Mouse (Mus musculus) limb, embryonic 10.5 days (tissue): ENCODE results near the gene Cox5b. TPM values are rescaled to one million over a fixed set of nuclear protein-coding genes. Genes with fewer than 3 reads are reported as not detected.
"Not testable (repeated sequence)": the region's sequence is repeated elsewhere in the genome, so short reads cannot be mapped to it uniquely, and the experiment has no call there.

Experiments used
- DNase-seq: peaks from one replicate; pipeline ENCODE4 v3.0.0-alpha.2; 2017; ENCODE audit warnings: low spot score
- H3K27ac ChIP-seq: fragments of 300-500 bp; sonication (generic); 2 replicates; pipeline ENCODE4 v1.5.1; 2016; ENCODE audit warnings: mild to moderate bottlenecking
- H3K27me3 ChIP-seq: fragments of 300-500 bp; sonication (generic); 2 replicates; pipeline ENCODE4 v1.6.1; 2016; ENCODE audit warnings: low read depth, mild to moderate bottlenecking; ENCODE audit not compliant: poor library complexity, severe bottlenecking
- H3K36me3 ChIP-seq: fragments of 300-500 bp; sonication (generic); 2 replicates; pipeline ENCODE4 v1.6.1; 2016; ENCODE audit warnings: mild to moderate bottlenecking, moderate library complexity
- H3K4me1 ChIP-seq: fragments of 300-500 bp; sonication (generic); 2 replicates; pipeline ENCODE4 v1.6.1; 2016
- H3K4me3 ChIP-seq: fragments of 300-500 bp; sonication (generic); 2 replicates; pipeline ENCODE4 v1.5.1; 2016; ENCODE audit warnings: mild to moderate bottlenecking, moderate library complexity
- H3K9me3 ChIP-seq: fragments of 300-500 bp; sonication (generic); replicated peaks from 2 replicates; pipeline ENCODE4 v1.6.1; 2016; ENCODE audit warnings: mild to moderate bottlenecking
- WGBS: fragments of 180-500 bp; shearing (Covaris S2); methylation state at CpG from one replicate; pipeline ENCODE4 v1.1.7; 2016; 5-methylcytosine and 5-hydroxymethylcytosine counted together
- polyA plus RNA-seq: library from polyadenylated mRNA; unstranded; fragments of >200 nt; fragmentation: Nextera tagmentation; extraction: Ambion mirVana; gene quantifications from 2 replicates; pipeline ENCODE4 v1.2.1, GENCODE M21; 2016

Gene Cox5b
- polyA plus RNA-seq, 1 experiment from 2014 or later, result 535 TPM

DNA sequence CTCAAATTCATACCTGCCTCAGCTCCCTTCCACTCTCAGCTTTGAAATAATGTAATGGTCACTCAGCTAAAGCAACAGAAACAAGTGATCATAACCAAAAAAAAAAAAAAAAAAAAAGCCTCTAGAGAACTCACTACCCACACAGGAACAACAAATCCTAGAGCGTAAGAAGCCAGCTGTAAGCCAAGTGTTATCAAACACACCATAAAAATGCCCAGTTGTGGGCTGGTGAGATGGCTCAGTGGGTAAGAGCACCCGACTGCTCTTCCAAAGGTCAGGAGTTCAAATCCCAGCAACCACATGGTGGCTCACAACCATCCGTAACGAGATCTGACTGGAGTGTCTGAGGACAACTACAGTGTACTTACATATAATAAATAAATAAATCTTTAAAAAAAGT lies 23.2 kb upstream of the Cox5b start:
- H3K9me3 ChIP-seq, H3K36me3 ChIP-seq, H3K4me3 ChIP-seq, H3K4me1 ChIP-seq, H3K27me3 ChIP-seq, H3K27ac ChIP-seq, DNase-seq: not testable (repeated sequence)
- WGBS, result 56% methylated on average over 4 of the region's 4 CpGs

- 69% methylated on average over 4 of the region's 4 CpGs for WGBS
- H3K4me1 ChIP-seq, result peaks cover 7% of the 10 kb centered on the region; the same call in 1 of the 2 replicates
- H3K9me3 ChIP-seq, result no peaks in the 10 kb centered on the region
- H3K4me3 ChIP-seq, result no peak overlapping the region
- H3K27me3 ChIP-seq, result no peaks in the 10 kb centered on the region
- no peaks in the 10 kb centered on the region for H3K36me3 ChIP-seq
- H3K27ac ChIP-seq, result no peak overlapping the region
- DNase-seq, result no peak
These were observed 21.0 kb upstream of the Cox5b start for GRCm38 (mm10) chr1:36670256-36670655.

- DNase-seq, result no peak
- WGBS, result 94% methylated on average over 10 of the region's 10 CpGs
- Histone ChIP-seq H3K36me3 (no peaks in the 10 kb centered on the region), H3K4me3 (no peak overlapping the region), H3K27ac (no peak overlapping the region), H3K4me1 (no peaks in the 10 kb centered on the region), H3K27me3 (no peaks in the 10 kb centered on the region), H3K9me3 (no peaks in the 10 kb centered on the region)
These were observed 20.0 kb upstream of the Cox5b start for GRCm38 (mm10) chr1:36671260-36671659.

DNA sequence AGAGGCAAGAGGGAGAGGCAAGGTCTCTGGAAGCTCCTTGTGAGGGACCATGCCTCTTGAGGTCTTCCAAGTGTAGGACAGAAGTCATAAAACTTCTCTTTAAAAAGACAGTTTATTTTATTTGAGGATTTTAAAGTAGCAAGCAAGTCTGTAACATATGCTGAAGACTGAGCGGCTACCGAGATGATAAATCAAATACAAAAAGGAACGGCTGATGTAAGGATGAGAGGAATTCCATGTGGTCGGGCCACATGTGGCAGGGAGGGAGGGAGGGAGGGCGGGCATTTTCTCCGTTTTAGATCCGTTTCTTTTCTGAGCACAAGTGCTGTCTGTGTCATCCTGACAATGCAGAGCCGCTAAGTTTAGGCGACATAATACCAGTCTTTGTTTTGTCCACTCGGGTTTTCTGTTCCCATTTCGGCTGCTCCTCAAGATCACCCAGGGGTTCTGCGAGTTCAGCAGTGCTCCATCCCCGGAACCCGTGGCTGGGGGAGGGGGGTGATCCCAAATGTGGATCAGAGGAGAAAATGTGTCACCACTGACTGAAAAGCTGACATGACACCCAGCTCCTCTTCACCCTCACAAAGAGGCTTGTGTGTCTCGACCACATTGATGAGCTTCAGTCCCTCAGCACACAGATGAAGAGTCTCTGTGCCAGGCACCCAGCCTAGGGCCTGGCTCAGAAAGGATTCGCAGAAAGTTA lies 18.4 kb upstream of the Cox5b start:
- Histone ChIP-seq H3K4me1 (no peaks in the 10 kb centered on the region), H3K4me3 (no peak overlapping the region), H3K27me3 (no peaks in the 10 kb centered on the region), H3K36me3 (no peaks in the 10 kb centered on the region), H3K9me3 (no peaks in the 10 kb centered on the region), H3K27ac (no peak overlapping the region)
- 66% methylated on average over 16 of the region's 16 CpGs for WGBS
- DNase-seq, result no peak

DNA sequence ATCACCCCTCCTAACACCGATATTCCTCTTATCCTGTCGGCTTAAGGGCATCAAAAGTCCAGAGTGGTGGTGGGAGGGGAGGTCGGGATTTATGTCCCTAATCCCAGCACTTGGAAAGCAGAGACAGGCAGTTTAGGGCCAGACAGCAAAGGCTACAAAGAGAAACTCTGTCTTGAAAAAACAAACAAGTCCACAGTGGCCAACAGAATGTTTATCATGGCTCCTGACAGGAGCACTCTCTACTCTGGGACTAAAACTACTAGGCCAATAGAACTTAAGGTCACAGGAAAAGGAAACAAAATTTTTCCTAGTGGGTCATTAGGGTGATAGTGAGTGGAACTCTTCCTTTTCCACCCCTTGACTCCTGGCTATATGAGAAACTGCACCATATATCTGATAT lies 16.3 kb upstream of the Cox5b start:
- Histone ChIP-seq H3K27ac (no peak overlapping the region), H3K36me3 (no peaks in the 10 kb centered on the region), H3K4me1 (no peaks in the 10 kb centered on the region), H3K9me3 (no peaks in the 10 kb centered on the region), H3K4me3 (no peak overlapping the region), H3K27me3 (no peaks in the 10 kb centered on the region)
- 15% methylated on average over 3 of the region's 3 CpGs for WGBS
- no peak for DNase-seq

DNA sequence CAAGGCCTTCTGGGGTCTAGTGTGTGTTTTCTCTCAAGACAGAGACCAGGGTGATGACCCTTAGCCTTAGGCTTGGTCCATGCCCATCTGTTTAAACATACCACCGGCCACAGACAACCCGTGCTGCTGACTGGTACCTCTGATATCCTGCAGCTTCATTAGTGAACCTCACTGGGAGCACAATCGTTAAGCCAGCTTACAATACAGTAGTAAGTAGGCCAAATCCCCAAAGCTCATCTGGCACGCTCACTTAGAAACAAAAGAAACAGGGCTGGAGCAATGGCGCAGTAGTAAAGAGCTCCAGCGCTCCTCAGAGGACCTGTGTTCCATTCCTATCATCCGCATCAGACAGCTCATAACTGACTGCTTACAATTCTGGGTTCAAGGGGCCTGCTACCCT lies 10.4 kb upstream of the Cox5b start:
- WGBS, result 85% methylated on average over 7 of the region's 7 CpGs
- Histone ChIP-seq H3K36me3 (no peaks in the 10 kb centered on the region), H3K4me1 (no peaks in the 10 kb centered on the region), H3K27me3 (no peaks in the 10 kb centered on the region), H3K9me3 (no peaks in the 10 kb centered on the region), H3K27ac (no peak overlapping the region), H3K4me3 (no peak overlapping the region)
- no peak for DNase-seq

DNA sequence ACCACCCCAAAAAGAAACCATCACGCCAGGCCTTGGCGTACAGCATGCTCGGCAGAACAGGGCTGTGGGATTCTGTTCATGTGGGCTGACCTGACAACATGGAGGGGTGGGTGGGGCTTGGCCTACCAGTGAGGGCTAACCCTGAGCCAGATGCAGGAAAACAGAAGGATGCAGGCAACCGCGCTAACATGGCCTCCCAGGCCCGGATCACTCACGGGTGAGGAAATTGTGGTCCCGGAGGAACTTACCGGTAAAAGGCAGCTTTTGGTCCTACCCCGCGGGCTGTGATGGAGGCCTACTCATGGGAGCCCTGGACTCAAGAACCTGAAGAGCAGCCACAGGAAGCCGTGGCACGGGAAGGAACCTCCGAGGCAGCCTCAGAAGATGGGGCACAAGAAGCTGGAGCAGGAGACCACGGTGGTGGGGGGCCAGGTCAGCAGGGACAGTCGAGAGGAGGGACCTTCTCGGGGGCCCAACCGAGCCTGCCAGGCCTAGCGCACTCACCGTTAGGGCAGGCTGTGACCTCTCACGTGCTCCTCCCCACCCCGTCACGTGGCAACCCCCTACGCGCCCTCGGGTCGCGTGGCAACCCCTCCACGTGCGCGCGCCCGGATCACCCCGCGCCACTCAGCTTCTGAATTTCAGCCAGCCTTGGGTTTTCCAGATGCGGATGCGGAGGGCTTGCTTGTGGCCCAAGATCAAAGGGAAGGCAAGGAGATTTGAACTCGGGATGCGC lies 8.5 kb upstream of the Cox5b start, which contains the start of gene Fam178b:
Gene Fam178b, minus strand, starts transcription at position 564 of the 736 bp plus-strand sequence.
- H3K9me3 ChIP-seq, result no peaks in the 10 kb centered on the region
- no peaks in the 10 kb centered on the region for H3K27me3 ChIP-seq
- DNase-seq, result no peak
- no peaks in the 10 kb centered on the region for H3K4me1 ChIP-seq
- WGBS, result 94% methylated on average over 39 of the region's 39 CpGs
- peak within 1 kb of the TSS; percentile 43; the same call in 1 of the 2 replicates for H3K27ac ChIP-seq
- no peak within 1 kb of the TSS for H3K4me3 ChIP-seq
- H3K36me3 ChIP-seq, result no peaks in the 10 kb centered on the region

DNA sequence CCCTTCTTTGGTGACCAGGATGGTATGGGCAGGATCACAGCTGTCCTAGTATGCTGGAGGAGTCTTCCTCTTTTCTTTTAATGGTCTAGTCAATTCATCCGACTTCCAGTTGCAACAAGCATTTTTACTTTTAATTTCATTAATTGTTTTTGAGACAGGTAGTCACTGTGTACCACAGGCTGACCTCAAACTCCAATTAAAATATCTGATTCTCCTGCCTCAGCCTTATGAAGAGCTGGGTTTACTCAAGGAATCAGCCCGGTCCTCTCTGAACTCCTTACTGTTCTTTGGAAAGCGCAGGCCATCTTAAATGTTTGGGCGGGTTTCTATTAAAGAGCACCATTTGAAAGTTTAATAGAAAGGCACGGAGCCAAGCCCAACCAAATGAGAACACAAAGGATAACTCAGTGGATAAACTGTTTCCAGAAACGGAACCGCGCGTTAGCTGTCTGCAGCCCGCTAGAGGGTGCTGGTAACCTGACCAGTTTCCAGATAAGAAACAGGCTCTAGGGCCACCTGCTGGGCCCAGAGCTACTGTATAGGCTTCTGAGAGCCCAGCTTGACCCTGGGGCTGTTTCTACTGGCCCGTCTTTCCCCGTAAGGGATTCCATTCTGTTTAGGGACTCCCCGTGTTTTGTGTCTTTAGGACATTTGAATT lies 7.3 kb upstream of the Cox5b start:
- peak; percentile 80 for DNase-seq
- H3K27me3 ChIP-seq, result no peaks in the 10 kb centered on the region
- peak overlapping the region; percentile 43; the same call in 1 of the 2 replicates for H3K27ac ChIP-seq
- H3K4me3 ChIP-seq, result no peak overlapping the region
- 14% methylated on average over 13 of the region's 13 CpGs for WGBS
- H3K4me1 ChIP-seq, result no peaks in the 10 kb centered on the region
- no peaks in the 10 kb centered on the region for H3K36me3 ChIP-seq
- no peaks in the 10 kb centered on the region for H3K9me3 ChIP-seq

- Histone ChIP-seq H3K4me3 (peak overlapping the region; percentile 94), H3K4me1 (peaks cover 15% of the 10 kb centered on the region), H3K27me3 (no peaks in the 10 kb centered on the region), H3K36me3 (peaks cover 26% of the 10 kb centered on the region), H3K27ac (peak overlapping the region; percentile 85), H3K9me3 (no peaks in the 10 kb centered on the region)
- DNase-seq, result no peak
- 61% methylated on average over 11 of the region's 11 CpGs for WGBS
These were observed 496 bp upstream of the Cox5b start for GRCm38 (mm10) chr1:36690671-36691235.

DNA sequence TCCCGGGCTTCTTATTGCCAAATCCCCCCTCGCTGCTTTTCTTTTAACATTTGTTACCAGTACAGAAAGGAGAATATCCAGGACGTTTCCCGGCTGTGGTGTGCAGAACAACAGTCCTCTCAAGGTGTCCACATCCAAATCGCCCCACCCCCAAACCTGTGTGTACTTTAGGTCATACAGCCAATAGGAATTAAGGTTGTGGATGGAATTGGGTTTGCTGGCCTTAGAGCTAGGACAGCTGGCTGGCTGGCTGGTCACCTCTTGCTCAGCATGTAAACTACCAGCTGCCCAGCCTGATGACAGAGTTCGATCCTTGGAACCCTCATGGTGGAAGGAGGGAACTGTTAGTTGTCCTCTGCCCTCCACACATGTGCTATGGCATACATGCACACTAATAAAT lies 3.6 kb downstream of the Cox5b start:
- Histone ChIP-seq H3K4me3 (no peak overlapping the region), H3K4me1 (peaks cover 15% of the 10 kb centered on the region), H3K9me3 (no peaks in the 10 kb centered on the region), H3K36me3 (peaks cover 44% of the 10 kb centered on the region), H3K27ac (no peak overlapping the region), H3K27me3 (no peaks in the 10 kb centered on the region)
- DNase-seq, result no peak
- 89% methylated on average over 6 of the region's 6 CpGs for WGBS

DNA sequence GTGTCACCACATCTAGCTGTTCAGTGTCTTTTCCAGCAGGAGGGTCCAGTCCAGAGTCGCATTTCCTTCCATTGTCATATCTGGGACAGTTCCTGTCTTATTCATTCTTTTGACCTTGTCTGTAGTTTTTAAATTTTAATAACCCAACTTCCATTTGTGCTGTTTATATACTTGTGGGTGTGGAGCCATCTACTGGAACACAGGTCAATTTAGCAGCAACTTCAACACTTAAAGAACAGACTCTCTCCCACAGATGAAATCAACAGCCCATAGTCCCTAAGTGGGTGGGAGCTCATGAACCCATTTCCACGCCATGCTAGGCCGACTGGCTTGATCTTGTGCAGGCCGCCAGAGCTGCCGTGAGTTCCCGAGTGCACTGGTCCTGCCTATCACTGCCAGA lies 5.2 kb downstream of the Cox5b start:
- DNase-seq, result no peak
- peaks cover 8% of the 10 kb centered on the region for H3K4me1 ChIP-seq
- 66% methylated on average over 6 of the region's 6 CpGs for WGBS
- no peak overlapping the region for H3K4me3 ChIP-seq
- H3K27ac ChIP-seq, result no peak overlapping the region
- H3K27me3 ChIP-seq, result no peaks in the 10 kb centered on the region
- no peaks in the 10 kb centered on the region for H3K9me3 ChIP-seq
- peaks cover 59% of the 10 kb centered on the region for H3K36me3 ChIP-seq

GRCm38 (mm10) chr1:36697030-36697429 lies 5.8 kb downstream of the Cox5b start:
- peaks cover 66% of the 10 kb centered on the region for H3K36me3 ChIP-seq
- 68% methylated on average over 5 of the region's 5 CpGs for WGBS
- no peak for DNase-seq
- H3K4me1 ChIP-seq, result peaks cover 7% of the 10 kb centered on the region
- H3K9me3 ChIP-seq, result no peaks in the 10 kb centered on the region
- no peak overlapping the region for H3K27ac ChIP-seq
- H3K4me3 ChIP-seq, result no peak overlapping the region
- H3K27me3 ChIP-seq, result no peaks in the 10 kb centered on the region

GRCm38 (mm10) chr1:36707166-36707565 lies 15.9 kb downstream of the Cox5b start:
- no peak overlapping the region for H3K27ac ChIP-seq
- WGBS, result 83% methylated on average over 2 of the region's 2 CpGs
- peaks cover 60% of the 10 kb centered on the region for H3K36me3 ChIP-seq
- H3K4me1 ChIP-seq, result peaks cover 15% of the 10 kb centered on the region
- DNase-seq, result no peak
- H3K27me3 ChIP-seq, result no peaks in the 10 kb centered on the region
- no peaks in the 10 kb centered on the region for H3K9me3 ChIP-seq
- no peak overlapping the region for H3K4me3 ChIP-seq
